Mouse (Mus musculus): Measurements from ENCODE around the gene Mrpl55. TPM values are rescaled to one million over a fixed set of nuclear protein-coding genes. Genes with fewer than 3 reads are reported as not detected.

Gene Mrpl55
- polyA plus RNA-seq, 1 experiment from 2014 or later, result 89.8 TPM

DNA sequence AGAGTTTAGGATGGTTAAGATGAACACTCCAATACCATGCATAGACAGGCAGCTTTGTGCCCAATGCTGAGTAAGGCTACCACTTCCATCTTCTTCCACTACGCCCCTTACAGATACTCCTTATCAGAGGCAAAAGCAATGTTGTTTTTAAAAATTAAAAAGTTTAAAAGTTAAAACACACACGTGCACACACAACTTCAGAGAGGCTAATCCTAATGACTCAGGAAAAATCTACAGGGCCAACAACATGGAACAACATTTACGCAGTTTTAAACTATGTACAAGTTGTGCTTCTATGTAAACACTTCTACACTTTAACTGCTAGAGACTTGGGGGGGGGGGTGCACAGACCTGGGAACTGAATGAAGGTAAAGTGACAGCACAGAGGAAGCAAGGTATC lies 21.7 kb downstream of the Mrpl55 start:
- Histone ChIP-seq H3K4me3 (no peak overlapping the region), H3K27ac (no peak overlapping the region), H3K27me3 (replicated peaks) (no peaks in the 10 kb centered on the region), H3K9ac (no peak overlapping the region), H3K4me1 (peaks cover 53% of the 10 kb centered on the region), H3K9me3 (no peaks in the 10 kb centered on the region), H3K4me2 (no peak overlapping the region), H3K36me3 (replicated peaks) (no peaks in the 10 kb centered on the region)
- no peak for ATAC-seq (replicated peaks)
- 97% methylated on average over 3 of the region's 3 CpGs for WGBS

DNA sequence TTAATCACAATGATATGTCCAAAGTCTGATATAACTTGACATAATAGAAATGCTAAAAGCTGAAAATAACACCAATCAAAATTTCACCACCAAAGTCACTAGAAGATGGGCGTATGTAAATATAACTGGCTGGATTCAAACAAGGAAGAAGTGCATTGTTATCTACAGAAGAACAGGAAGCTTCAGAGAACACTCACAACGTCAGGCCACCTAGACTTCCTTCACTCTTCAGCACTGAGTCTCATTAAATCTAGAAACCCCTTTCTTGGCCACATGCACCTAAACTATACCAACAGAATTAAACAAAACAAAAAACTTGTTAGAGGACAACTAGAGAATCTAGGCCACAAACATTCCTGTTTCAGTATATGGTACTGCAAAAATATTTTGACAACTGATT lies 22.2 kb downstream of the Mrpl55 start:
- no peak for ATAC-seq (replicated peaks)
- Histone ChIP-seq H3K27ac (no peak overlapping the region), H3K9ac (no peak overlapping the region), H3K4me1 (peaks cover 53% of the 10 kb centered on the region), H3K4me3 (no peak overlapping the region), H3K27me3 (replicated peaks) (no peaks in the 10 kb centered on the region), H3K9me3 (no peaks in the 10 kb centered on the region), H3K4me2 (no peak overlapping the region), H3K36me3 (replicated peaks) (no peaks in the 10 kb centered on the region)
- 83% methylated on average over 2 of the region's 2 CpGs for WGBS

DNA sequence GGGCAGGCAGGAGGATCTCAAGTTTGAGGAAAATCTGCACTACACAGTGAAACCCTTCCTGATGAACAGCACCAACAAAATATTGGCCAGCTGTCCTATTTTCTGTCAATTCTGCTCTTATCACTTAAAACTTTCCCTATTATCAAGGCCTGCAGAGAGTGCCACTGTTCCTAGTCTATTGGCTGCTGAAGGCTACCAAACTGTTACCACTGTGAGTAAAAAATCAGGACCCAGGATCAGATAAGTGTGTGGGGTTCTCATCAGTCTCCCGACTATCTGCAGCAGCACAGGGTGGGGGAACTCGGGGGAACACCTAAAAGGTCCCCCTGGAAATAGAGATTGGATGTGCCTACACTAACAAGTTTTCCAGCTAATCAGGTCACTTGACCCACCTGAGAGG lies 22.9 kb downstream of the Mrpl55 start:
- H3K27me3 ChIP-seq (replicated peaks), result no peaks in the 10 kb centered on the region
- WGBS, result 77% methylated on average over 2 of the region's 2 CpGs
- peaks cover 53% of the 10 kb centered on the region for H3K4me1 ChIP-seq
- no peak for ATAC-seq (replicated peaks)
- no peak overlapping the region for H3K27ac ChIP-seq
- H3K4me3 ChIP-seq, result no peak overlapping the region
- peak overlapping the region; percentile 17; the same call in 1 of the 2 replicates for H3K4me2 ChIP-seq
- H3K9ac ChIP-seq, result 0 out of 2 replicates have a peak overlapping the region, but pooled peaks have one; percentile 5
- H3K9me3 ChIP-seq, result no peaks in the 10 kb centered on the region
- no peaks in the 10 kb centered on the region for H3K36me3 ChIP-seq (replicated peaks)

DNA sequence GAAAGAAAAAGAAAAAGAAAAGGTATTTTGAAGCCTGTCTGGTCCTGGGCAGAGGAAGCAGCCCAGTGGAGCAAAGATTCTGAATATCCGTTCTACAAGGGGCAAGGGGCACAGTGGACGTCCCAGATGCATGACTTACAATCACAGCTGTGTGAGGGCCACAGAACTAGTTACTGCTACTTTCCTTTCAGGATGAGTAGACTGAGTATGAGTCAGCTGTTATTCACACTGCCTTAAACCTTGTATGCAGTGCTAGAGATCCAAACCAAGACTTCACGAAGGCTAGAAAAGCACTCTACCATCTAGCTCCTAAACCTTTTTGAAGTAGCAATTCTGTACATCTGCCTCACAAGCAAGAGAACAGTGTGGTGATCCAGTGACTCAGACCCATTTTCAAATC lies 24.0 kb downstream of the Mrpl55 start:
- peaks cover 53% of the 10 kb centered on the region for H3K4me1 ChIP-seq
- no peaks in the 10 kb centered on the region for H3K9me3 ChIP-seq
- H3K27ac ChIP-seq, result no peak overlapping the region
- peak overlapping the region; percentile 100 for H3K9ac ChIP-seq
- peak overlapping the region; percentile 86 for H3K4me2 ChIP-seq
- no peaks in the 10 kb centered on the region for H3K27me3 ChIP-seq (replicated peaks)
- H3K36me3 ChIP-seq (replicated peaks), result no peaks in the 10 kb centered on the region
- 62% methylated on average over 3 of the region's 3 CpGs for WGBS
- peak overlapping the region; percentile 100 for H3K4me3 ChIP-seq
- no peak for ATAC-seq (replicated peaks)

DNA sequence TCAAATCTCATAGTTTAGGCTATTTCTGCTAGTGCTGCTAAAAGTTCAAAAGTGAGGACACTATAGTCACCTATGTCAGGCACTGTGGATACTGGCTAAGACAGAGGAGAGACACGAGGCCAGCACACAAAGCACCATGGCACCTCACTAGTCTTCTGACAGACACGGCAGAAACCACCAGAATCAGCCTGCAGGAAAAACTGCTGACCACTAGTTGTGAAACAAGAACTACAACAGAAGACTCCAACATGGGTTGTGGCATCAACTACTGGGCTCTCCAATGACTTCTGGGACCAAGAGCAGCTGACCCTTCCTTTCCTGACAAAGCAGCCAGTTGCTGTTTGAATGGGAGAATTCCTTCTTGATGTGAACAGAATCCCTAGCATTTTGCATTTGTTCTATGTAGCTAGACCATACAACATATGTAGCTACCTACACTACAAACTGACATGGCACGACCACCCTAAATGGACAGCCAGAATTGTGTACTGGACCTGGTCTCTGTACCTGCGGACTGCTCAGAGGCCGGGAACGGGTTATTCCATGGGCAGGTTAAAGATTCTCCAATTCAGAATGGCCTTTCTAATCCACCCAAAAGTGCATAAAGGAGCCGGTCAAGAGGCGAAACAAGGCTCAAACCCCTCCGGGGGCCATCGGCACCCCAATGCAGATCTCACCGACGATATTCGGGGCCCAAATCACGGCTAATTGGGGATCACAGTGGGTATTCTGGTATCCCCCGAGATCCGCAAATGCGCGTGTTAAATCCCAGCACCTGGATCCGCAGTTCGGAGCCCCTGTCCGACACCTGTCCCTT lies 24.7 kb downstream of the Mrpl55 start:
- H3K36me3 ChIP-seq (replicated peaks), result no peaks in the 10 kb centered on the region
- H3K27ac ChIP-seq, result peak overlapping the region; percentile 96
- no peaks in the 10 kb centered on the region for H3K9me3 ChIP-seq
- WGBS, result 8% methylated on average over 21 of the region's 21 CpGs
- H3K9ac ChIP-seq, result peak overlapping the region; percentile 100
- peaks cover 53% of the 10 kb centered on the region for H3K4me1 ChIP-seq
- H3K27me3 ChIP-seq (replicated peaks), result no peaks in the 10 kb centered on the region
- peak overlapping the region; percentile 100 for H3K4me3 ChIP-seq
- ATAC-seq (replicated peaks), result no peak
- H3K4me2 ChIP-seq, result peak overlapping the region; percentile 86

DNA sequence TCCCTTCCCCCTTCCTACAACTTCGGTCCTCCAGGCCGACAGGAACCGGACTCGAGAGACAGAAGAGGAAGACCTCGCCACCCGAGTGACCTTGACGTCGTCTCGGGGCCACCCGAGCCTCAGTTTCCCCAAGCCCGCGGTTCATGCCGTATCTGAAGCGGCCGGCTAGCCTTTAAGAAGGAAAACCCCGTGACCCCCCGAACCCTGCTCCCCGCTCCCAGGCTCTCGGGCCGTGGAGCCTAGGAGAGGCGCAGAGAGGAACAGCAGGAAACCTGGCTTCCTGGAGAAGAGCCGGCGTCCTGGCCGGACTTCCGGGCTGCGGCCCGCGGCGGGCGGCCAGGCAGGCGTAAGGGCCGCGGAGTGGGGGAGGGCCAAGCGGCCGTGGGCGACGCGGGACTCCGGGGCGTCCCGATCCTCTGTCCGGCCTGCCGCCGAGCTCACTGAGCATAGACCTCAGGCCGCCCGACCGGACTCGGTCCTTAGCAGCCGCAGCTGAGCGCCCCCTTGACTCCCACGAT lies 25.4 kb downstream of the Mrpl55 start:
- Histone ChIP-seq H3K4me1 (peaks cover 48% of the 10 kb centered on the region), H3K27me3 (replicated peaks) (no peaks in the 10 kb centered on the region)
- ATAC-seq (replicated peaks), result peak; percentile 86

DNA sequence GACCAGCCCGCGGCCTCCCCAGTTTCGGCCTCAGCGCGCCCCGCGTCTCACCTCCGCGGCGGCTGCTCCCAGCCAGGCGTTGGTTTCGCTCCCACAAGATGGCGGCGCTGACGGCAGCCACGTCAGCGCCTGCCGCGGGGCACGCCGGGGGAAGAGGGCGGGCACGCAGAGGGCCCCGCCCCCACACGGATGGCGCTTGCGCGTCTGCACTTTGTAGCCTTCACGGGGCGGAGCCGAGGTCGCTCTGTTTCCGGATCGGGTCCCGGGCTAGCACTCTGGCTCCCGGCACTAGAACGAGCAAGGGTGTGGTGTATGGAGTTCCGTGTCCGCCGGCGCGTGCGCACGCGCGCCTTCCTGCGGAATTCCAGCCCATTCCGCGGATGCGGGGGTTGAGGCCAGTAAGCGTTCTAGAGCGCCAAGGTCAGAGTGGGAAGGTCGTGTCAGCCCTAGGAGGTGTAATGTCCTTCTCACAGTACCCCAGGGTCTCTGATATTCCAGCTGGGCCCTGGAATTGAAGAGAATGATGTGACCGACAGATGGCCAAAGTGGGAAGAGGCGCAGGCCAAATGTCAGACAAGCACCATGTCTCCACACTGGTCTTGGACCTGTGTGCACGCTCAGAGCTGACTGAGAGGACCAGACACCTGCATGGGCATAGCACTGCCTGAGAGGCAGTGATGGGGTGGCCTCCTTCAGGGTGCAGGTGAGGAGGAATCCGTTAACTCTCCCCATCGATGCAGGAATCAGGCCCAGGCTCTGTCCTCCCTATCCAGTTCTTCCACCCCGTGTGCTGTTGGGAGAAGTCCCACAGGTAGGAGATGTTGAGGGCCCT lies 26.1 kb downstream of the Mrpl55 start, which contains the start of gene Arf1:
Gene Arf1 (minus strand): TSS at position 149 of the 832 bp plus-strand sequence.
- Histone ChIP-seq H3K9me3 (no peaks in the 10 kb centered on the region), H3K9ac (peak within 1 kb of the TSS; percentile 100), H3K4me1 (peaks cover 44% of the 10 kb centered on the region), H3K36me3 (replicated peaks) (no peaks in the 10 kb centered on the region), H3K27me3 (replicated peaks) (no peaks in the 10 kb centered on the region), H3K4me3 (peak within 1 kb of the TSS; percentile 100), H3K27ac (peak within 1 kb of the TSS; percentile 96), H3K4me2 (peak within 1 kb of the TSS; percentile 86)
- WGBS, result 4% methylated on average over 59 of the region's 59 CpGs
- peak; percentile 95 for ATAC-seq (replicated peaks)

More for the DNA sequence above, 25.4 kb downstream of the Mrpl55 start:
- Histone ChIP-seq H3K9me3 (no peaks in the 10 kb centered on the region), H3K4me3 (peak overlapping the region; percentile 100), H3K9ac (peak overlapping the region; percentile 100), H3K36me3 (replicated peaks) (no peaks in the 10 kb centered on the region), H3K4me2 (peak overlapping the region; percentile 86), H3K27ac (peak overlapping the region; percentile 96)
- WGBS, result under 1% methylated on average over 51 of the region's 51 CpGs

DNA sequence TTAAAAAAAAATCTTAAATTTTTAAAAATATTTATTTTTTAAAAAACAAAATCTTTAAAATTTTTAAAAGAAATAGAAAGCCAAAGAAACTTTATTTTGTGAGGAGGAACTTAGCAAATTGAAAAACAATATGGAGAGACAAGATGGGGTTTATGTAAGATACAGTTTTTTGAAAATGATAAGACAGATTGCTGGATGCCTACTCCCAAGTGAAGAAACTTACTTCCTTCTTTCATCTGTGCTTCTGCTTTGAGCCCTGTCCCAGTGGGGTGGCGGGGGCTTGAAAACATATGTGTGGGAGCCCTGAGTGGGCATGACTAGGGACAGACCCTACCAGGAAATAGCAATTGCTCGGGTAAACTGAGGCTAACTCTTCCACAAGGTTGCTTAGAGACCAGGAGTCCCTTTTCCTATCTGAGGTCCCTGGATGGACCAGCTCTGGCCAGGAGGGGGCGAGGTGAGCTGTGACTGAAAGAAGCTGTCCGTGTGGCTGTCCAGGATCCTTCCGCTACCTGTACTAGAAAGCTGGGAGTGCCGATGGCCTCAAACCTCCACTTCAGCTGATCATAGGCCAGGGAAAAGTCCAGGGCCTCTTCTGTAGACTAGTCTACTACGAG lies 28.0 kb downstream of the Mrpl55 start:
- Histone ChIP-seq H3K9me3 (no peaks in the 10 kb centered on the region), H3K27me3 (replicated peaks) (no peaks in the 10 kb centered on the region), H3K9ac (no peak overlapping the region), H3K36me3 (replicated peaks) (no peaks in the 10 kb centered on the region), H3K27ac (no peak overlapping the region), H3K4me3 (no peak overlapping the region), H3K4me2 (no peak overlapping the region), H3K4me1 (peaks cover 26% of the 10 kb centered on the region)
- 15% methylated on average over 7 of the region's 7 CpGs for WGBS
- no peak for ATAC-seq (replicated peaks)

DNA sequence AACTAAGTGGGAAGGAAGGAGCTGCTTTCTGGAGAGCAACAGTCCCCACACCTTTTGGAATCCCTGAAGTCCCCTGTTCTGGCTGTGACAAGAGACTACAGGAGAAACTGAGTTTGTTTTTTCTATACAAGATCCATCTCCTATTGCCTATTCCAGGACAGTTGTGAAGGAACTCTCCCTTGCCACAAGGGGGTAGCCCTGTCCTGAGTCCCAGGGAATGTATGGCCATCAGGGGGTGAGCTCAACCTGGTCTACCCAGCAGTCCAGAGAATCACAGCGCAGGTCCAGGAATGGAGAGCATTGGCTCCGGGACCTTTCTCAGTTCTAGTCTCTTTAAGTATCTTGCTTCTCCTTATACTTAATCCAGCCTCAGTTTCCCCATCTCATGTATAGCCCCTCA lies 30.5 kb downstream of the Mrpl55 start:
- no peak overlapping the region for H3K4me3 ChIP-seq
- no peak overlapping the region for H3K27ac ChIP-seq
- H3K9me3 ChIP-seq, result no peaks in the 10 kb centered on the region
- no peaks in the 10 kb centered on the region for H3K27me3 ChIP-seq (replicated peaks)
- H3K4me2 ChIP-seq, result no peak overlapping the region
- no peak overlapping the region for H3K9ac ChIP-seq
- H3K36me3 ChIP-seq (replicated peaks), result no peaks in the 10 kb centered on the region
- peaks cover 5% of the 10 kb centered on the region; the same call in 1 of the 2 replicates for H3K4me1 ChIP-seq
- WGBS, result 53% methylated on average over 2 of the region's 2 CpGs
- ATAC-seq (replicated peaks), result no peak

DNA sequence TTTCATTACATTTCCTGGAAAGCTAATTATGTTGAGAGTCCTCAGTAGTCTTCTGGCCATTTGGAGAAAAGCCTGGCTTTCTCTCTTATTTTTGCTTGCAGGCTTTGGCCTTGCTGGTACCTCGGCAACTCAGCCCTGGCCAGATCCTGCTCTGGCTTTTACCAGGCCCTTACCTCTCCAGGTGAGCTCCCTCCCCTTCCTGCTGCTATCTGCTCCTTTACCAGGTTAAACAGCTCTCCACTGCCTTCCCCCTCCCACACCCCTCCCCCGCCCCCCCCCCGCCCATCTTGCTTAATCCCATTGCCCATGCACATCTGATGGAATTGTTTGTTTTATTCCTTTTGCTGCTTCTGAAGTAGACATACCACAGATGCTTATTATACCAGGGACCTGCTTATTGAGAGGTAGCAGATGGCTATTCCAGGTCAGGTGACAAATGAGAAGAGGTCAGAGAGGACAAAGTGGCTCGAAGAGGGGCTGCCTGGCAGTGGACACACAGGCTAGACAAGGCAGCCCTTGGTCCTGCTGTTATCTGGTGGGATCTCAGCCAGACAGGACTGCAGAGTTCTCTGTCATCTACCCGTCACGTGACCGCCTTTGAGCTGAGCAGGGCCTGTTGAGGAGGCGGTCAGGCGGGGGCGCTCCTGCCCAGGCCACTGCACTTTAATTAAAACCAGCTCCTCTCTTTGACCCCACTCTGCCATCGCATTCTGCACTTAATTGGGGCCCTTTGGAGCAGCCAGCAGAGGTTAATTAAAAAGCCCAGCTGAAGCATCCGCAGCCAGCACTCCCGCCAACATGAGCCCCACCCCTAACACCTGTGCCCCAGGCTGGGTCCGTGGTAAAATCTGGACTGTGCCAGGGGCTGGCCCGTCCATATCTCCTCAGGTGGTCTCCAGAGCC lies 36.5 kb downstream of the Mrpl55 start:
- peak; percentile 70; the same call in 1 of the 2 replicates for ATAC-seq (replicated peaks)
- Histone ChIP-seq H3K9me3 (no peaks in the 10 kb centered on the region), H3K4me3 (no peak overlapping the region), H3K27me3 (replicated peaks) (no peaks in the 10 kb centered on the region), H3K4me1 (peaks cover 5% of the 10 kb centered on the region), H3K27ac (no peak overlapping the region), H3K9ac (no peak overlapping the region), H3K36me3 (replicated peaks) (no peaks in the 10 kb centered on the region), H3K4me2 (no peak overlapping the region)
- WGBS, result 3% methylated on average over 14 of the region's 15 CpGs

DNA sequence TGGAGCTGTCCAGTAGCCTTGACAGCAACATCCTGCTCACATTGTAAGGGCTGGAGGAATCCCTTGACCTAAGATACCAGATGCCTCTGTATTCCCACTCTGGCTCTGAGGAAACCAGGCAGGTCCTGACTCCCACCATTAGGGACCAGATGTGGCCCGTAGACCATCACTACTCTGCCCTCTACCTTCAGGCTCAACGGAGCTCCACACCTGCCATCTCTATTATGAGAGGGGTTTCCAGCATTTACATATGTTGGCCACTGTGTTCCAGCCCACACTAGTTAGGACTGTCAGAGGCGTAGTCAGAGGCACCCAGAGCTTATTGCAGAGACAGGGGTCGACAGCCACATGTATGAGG lies 37.1 kb downstream of the Mrpl55 start:
- no peak overlapping the region for H3K9ac ChIP-seq
- no peaks in the 10 kb centered on the region for H3K27me3 ChIP-seq (replicated peaks)
- no peaks in the 10 kb centered on the region for H3K9me3 ChIP-seq
- no peak for ATAC-seq (replicated peaks)
- no peak overlapping the region for H3K4me3 ChIP-seq
- H3K4me1 ChIP-seq, result peaks cover 5% of the 10 kb centered on the region
- no peak overlapping the region for H3K4me2 ChIP-seq
- no peak overlapping the region for H3K27ac ChIP-seq
- WGBS, result 68% methylated on average over 4 of the region's 4 CpGs
- no peaks in the 10 kb centered on the region for H3K36me3 ChIP-seq (replicated peaks)

Data from midbrain, embryonic 15.5 days (tissue).